Mouse (Mus musculus) heart, postnatal 0 days (tissue): ENCODE data around the gene Sipa1l3. TPM values are rescaled to one million over a fixed set of nuclear protein-coding genes. Genes with fewer than 3 reads are reported as not detected.

Source experiments
- ATAC-seq: fragments of 200-750 bp; cut with Nextera tagmentation; 2 replicates; pipeline ENCODE4 v1.8.0; 2017; ENCODE audit warnings: low read depth, moderate number of reproducible peaks, moderate library complexity; ENCODE audit not compliant: insufficient read depth
- DNase-seq: peaks from one replicate; pipeline ENCODE4 v3.0.0-alpha.2; 2016; ENCODE audit warnings: low spot score
- H3K27ac ChIP-seq: fragments of 300-500 bp; sonication (generic); 2 replicates; pipeline ENCODE4 v1.5.1; 2014; ENCODE audit warnings: low read depth, mild to moderate bottlenecking
- H3K27me3 ChIP-seq: fragments of 300-500 bp; sonication (generic); 2 replicates; pipeline ENCODE4 v1.6.1; 2014; ENCODE audit warnings: low read length, mixed read lengths; ENCODE audit not compliant: control insufficient read depth, insufficient read depth
- H3K36me3 ChIP-seq: fragments of 300-500 bp; sonication (generic); replicated peaks from 2 replicates; pipeline ENCODE4 v1.6.1; 2014; ENCODE audit warnings: low read length, mixed read lengths; ENCODE audit not compliant: control insufficient read depth, insufficient read depth
- H3K4me1 ChIP-seq: fragments of 300-500 bp; sonication (generic); 2 replicates; pipeline ENCODE4 v1.6.1; 2014; ENCODE audit warnings: antibody characterized with exemption; ENCODE audit not compliant: control insufficient read depth, insufficient read depth
- H3K4me2 ChIP-seq: fragments of 300-500 bp; sonication (generic); 2 replicates; pipeline ENCODE4 v1.6.1; 2014; ENCODE audit warnings: low read depth, mild to moderate bottlenecking, low read length, moderate library complexity
- H3K4me3 ChIP-seq: fragments of 300-500 bp; sonication (generic); 2 replicates; pipeline ENCODE4 v1.5.1; 2014; ENCODE audit warnings: low read depth, low read length
- H3K9ac ChIP-seq: fragments of 300-500 bp; sonication (generic); replicated peaks from 2 replicates; pipeline ENCODE4 v1.6.1; 2014; ENCODE audit warnings: low read depth, low read length, mixed read lengths
- H3K9me3 ChIP-seq: fragments of 300-500 bp; sonication (generic); replicated peaks from 2 replicates; pipeline ENCODE4 v1.6.1; 2016; ENCODE audit warnings: low read length; ENCODE audit not compliant: control insufficient read depth
- CTCF ChIP-seq: IDR thresholded peaks from 2 replicates; pipeline ENCODE4 v1.5.1; 2016; ENCODE audit warnings: antibody characterized with exemption, control low read depth, low read depth
- EP300 ChIP-seq: IDR thresholded peaks from 2 replicates; pipeline ENCODE4 v1.6.1; 2016; ENCODE audit warnings: antibody characterized with exemption, low read depth
- WGBS: fragments of 180-500 bp; shearing (Covaris S2); extraction: QIAGEN DNeasy Blood & Tissue Kit; methylation state at CpG from one replicate; pipeline ENCODE4 v1.1.7; 2014; 5-methylcytosine and 5-hydroxymethylcytosine counted together
- polyA plus RNA-seq: library from polyadenylated mRNA; unstranded; fragments of >200 nt; fragmentation: Nextera tagmentation; extraction: Ambion mirVana; gene quantifications from 2 replicates; pipeline ENCODE4 v1.2.1, GENCODE M21; 2015
- total RNA-seq: library from RNA; depleted of rRNA; stranded (reverse); fragments of >200 nt; gene quantifications from 2 replicates; pipeline ENCODE4 v1.2.3, GENCODE M21; 2014; ENCODE audit warnings: low replicate concordance

The Sipa1l3 gene
- total and polyA plus RNA-seq, 2 experiments from 2014 or later: 1.7 to 16.2 TPM

- Histone ChIP-seq H3K27ac (no peak overlapping the region), H3K36me3 (peaks cover 11% of the 10 kb centered on the region; the same call in 1 of the 2 replicates), H3K4me2 (no peak overlapping the region), H3K4me3 (no peak overlapping the region), H3K9ac (no peak overlapping the region), H3K4me1 (no peaks in the 10 kb centered on the region), H3K9me3 (no peaks in the 10 kb centered on the region), H3K27me3 (peaks cover 13% of the 10 kb centered on the region; the same call in 1 of the 2 replicates)
- DNase-seq: no peak
- ATAC-seq: no peak
- TF ChIP-seq CTCF (no peak), EP300 (no peak)
- 89% methylated on average over 13 of the region's 13 CpGs for WGBS
These were observed 132.1 kb downstream of the Sipa1l3 start for GRCm38 (mm10) chr7:29386349-29386748.

GRCm38 (mm10) chr7:29385791-29386190, 132.7 kb downstream of the Sipa1l3 start:
- peaks cover 13% of the 10 kb centered on the region; the same call in 1 of the 2 replicates for H3K27me3 ChIP-seq
- no peak for DNase-seq
- H3K9ac ChIP-seq: no peak overlapping the region
- no peaks in the 10 kb centered on the region for H3K4me1 ChIP-seq
- TF ChIP-seq EP300 (no peak), CTCF (no peak)
- no peak overlapping the region for H3K4me3 ChIP-seq
- no peak overlapping the region for H3K27ac ChIP-seq
- peaks cover 11% of the 10 kb centered on the region; the same call in 1 of the 2 replicates for H3K36me3 ChIP-seq
- no peaks in the 10 kb centered on the region for H3K9me3 ChIP-seq
- WGBS: 91% methylated on average over 10 of the region's 10 CpGs
- H3K4me2 ChIP-seq: no peak overlapping the region
- ATAC-seq: no peak

- ATAC-seq: peak; percentile 60
- DNase-seq: peak; percentile 65
- Histone ChIP-seq H3K27me3 (peaks cover 8% of the 10 kb centered on the region; the same call in 1 of the 2 replicates), H3K4me1 (no peaks in the 10 kb centered on the region), H3K9ac (no peak overlapping the region), H3K27ac (no peak overlapping the region), H3K4me2 (no peak overlapping the region), H3K36me3 (peaks cover 17% of the 10 kb centered on the region), H3K4me3 (no peak overlapping the region), H3K9me3 (no peaks in the 10 kb centered on the region)
- 26% methylated on average over 10 of the region's 10 CpGs for WGBS
- TF ChIP-seq EP300: no peak
- TF ChIP-seq CTCF: peak; percentile 95
These were observed 135.2 kb downstream of the Sipa1l3 start for GRCm38 (mm10) chr7:29383255-29383654.

GRCm38 (mm10) chr7:29381466-29382040, 136.9 kb downstream of the Sipa1l3 start:
- Histone ChIP-seq H3K9me3 (no peaks in the 10 kb centered on the region), H3K9ac (no peak overlapping the region), H3K27ac (no peak overlapping the region), H3K4me3 (no peak overlapping the region), H3K4me1 (no peaks in the 10 kb centered on the region), H3K27me3 (peaks cover 4% of the 10 kb centered on the region; the same call in 1 of the 2 replicates), H3K36me3 (peaks cover 29% of the 10 kb centered on the region), H3K4me2 (no peak overlapping the region)
- DNase-seq (no peak), ATAC-seq (no peak)
- TF ChIP-seq EP300: no peak
- TF ChIP-seq CTCF: no peak
- 89% methylated on average over 7 of the region's 7 CpGs for WGBS

- 79% methylated on average over 6 of the region's 6 CpGs for WGBS
- H3K27me3 ChIP-seq: 0 out of 2 replicates have a peak, but pooled peaks cover 6% of the 10 kb centered on the region
- no peak for ATAC-seq
- DNase-seq: no peak
- TF ChIP-seq EP300: no peak
- no peak for TF ChIP-seq CTCF
- no peak overlapping the region for H3K27ac ChIP-seq
- no peaks in the 10 kb centered on the region for H3K9me3 ChIP-seq
- peaks cover 12% of the 10 kb centered on the region; the same call in 1 of the 2 replicates for H3K36me3 ChIP-seq
- no peaks in the 10 kb centered on the region for H3K4me1 ChIP-seq
- H3K4me3 ChIP-seq: no peak overlapping the region
- H3K9ac ChIP-seq: no peak overlapping the region
- no peak overlapping the region for H3K4me2 ChIP-seq
These were observed 144.4 kb downstream of the Sipa1l3 start for GRCm38 (mm10) chr7:29374054-29374453.

GRCm38 (mm10) chr7:29372123-29372522, 146.3 kb downstream of the Sipa1l3 start:
- H3K36me3 ChIP-seq: peaks cover 3% of the 10 kb centered on the region; the same call in 1 of the 2 replicates
- 69% methylated on average over 5 of the region's 5 CpGs for WGBS
- TF ChIP-seq EP300 (no peak), CTCF (peak; percentile 6; the same call in 1 of the 2 replicates)

More at GRCm38 (mm10) chr7:29372123-29372522, 146.3 kb downstream of the Sipa1l3 start:
- Histone ChIP-seq H3K27ac (no peak overlapping the region), H3K9ac (no peak overlapping the region), H3K9me3 (no peaks in the 10 kb centered on the region), H3K4me2 (no peak overlapping the region), H3K27me3 (0 out of 2 replicates have a peak, but pooled peaks cover 6% of the 10 kb centered on the region), H3K4me1 (no peaks in the 10 kb centered on the region), H3K4me3 (no peak overlapping the region)
- ATAC-seq (no peak), DNase-seq (no peak)
